Mouse (Mus musculus) MEL (cell line): Measurements from ENCODE around the gene Tnfsf9. TPM values are rescaled to one million over a fixed set of nuclear protein-coding genes. Genes with fewer than 3 reads are reported as not detected.
A peak's percentile ranks its signal among the peaks of the same experiment; 100 is the strongest.

Experiments
- DNase-seq: peaks from one replicate; pipeline ENCODE4 v3.0.0; 2011; ENCODE audit warnings: low read depth, low spot score
- H3K27ac ChIP-seq: 2 replicates; pipeline ENCODE4 v1.5.1; 2012; ENCODE audit warnings: low read depth, mild to moderate bottlenecking, control low read depth, low read length, moderate library complexity; ENCODE audit not compliant: control insufficient read depth
- H3K27me3 ChIP-seq, 2 experiments: fragments of 150-350 bp in 1 of 2; sonication (generic) in 1 of 2; 2 replicates each; pipeline ENCODE4 v1.6.1; 2012; ENCODE audit warnings: low read length in 2 of 2, mild to moderate bottlenecking in 2 of 2, improper control_type of control experiment in 1 of 2, moderate library complexity in 1 of 2; ENCODE audit not compliant: insufficient read depth in 2 of 2, control insufficient read depth in 1 of 2
- H3K36me3 ChIP-seq, 2 experiments: 2 replicates each; pipeline ENCODE4 v1.6.1; 2012 to 2014; ENCODE audit warnings: low read length in 2 of 2, improper control_type of control experiment in 1 of 2, inconsistent platforms in 1 of 2, mild to moderate bottlenecking in 1 of 2; ENCODE audit not compliant: insufficient read depth in 2 of 2, control insufficient read depth in 1 of 2
- H3K4me1 ChIP-seq, 2 experiments: fragments of 150-350 bp in 1 of 2; sonication (generic) in 1 of 2; 2 replicates each; pipeline ENCODE4 v1.6.1; 2012; ENCODE audit warnings: low read length in 2 of 2, improper control_type of control experiment in 1 of 2, mild to moderate bottlenecking in 1 of 2; ENCODE audit not compliant: insufficient read depth in 2 of 2, control insufficient read depth in 1 of 2
- H3K4me3 ChIP-seq, 2 experiments: fragments of 150-350 bp in 1 of 2; sonication (generic) in 1 of 2; 2 replicates each; pipeline ENCODE4 v1.5.1; 2012; ENCODE audit warnings: low read depth in 2 of 2, low read length in 2 of 2, mild to moderate bottlenecking in 2 of 2, moderate library complexity in 2 of 2, control low read depth in 1 of 2, improper control_type of control experiment in 1 of 2; ENCODE audit not compliant: control insufficient read depth in 1 of 2, insufficient read depth in 1 of 2
- H3K79me2 ChIP-seq: 2 replicates; pipeline ENCODE4 v1.6.1; 2012; ENCODE audit warnings: mild to moderate bottlenecking, low read length, moderate library complexity; ENCODE audit not compliant: control insufficient read depth, poor library complexity, insufficient read depth
- H3K9ac ChIP-seq: 2 replicates; pipeline ENCODE4 v1.6.1; 2012; ENCODE audit warnings: low read depth, mild to moderate bottlenecking, control low read depth, low read length, moderate library complexity; ENCODE audit not compliant: control insufficient read depth, poor library complexity, severe bottlenecking
- H3K9me3 ChIP-seq: fragments of 150-350 bp; sonication (generic); replicated peaks from 2 replicates; pipeline ENCODE4 v1.6.1; 2012; ENCODE audit warnings: mild to moderate bottlenecking, low read length, improper control_type of control experiment, moderate library complexity; ENCODE audit not compliant: insufficient read depth
- BHLHE40 ChIP-seq: IDR thresholded peaks from 2 replicates; pipeline ENCODE4 v1.6.1; 2012; ENCODE audit warnings: low read depth, mild to moderate bottlenecking, inconsistent platforms, low read length, improper control_type of control experiment, borderline replicate concordance
- HCFC1 ChIP-seq: IDR thresholded peaks from 2 replicates; pipeline ENCODE4 v1.6.1; 2012; ENCODE audit warnings: low read depth, mild to moderate bottlenecking, inconsistent platforms, low read length, improper control_type of control experiment, moderate library complexity
- MAX ChIP-seq: IDR thresholded peaks from 2 replicates; pipeline ENCODE4 v1.6.1; 2011; ENCODE audit warnings: low read length, improper control_type of control experiment
- MYC ChIP-seq: IDR thresholded peaks from 2 replicates; pipeline ENCODE4 v1.6.1; 2011; ENCODE audit warnings: low read depth, mild to moderate bottlenecking, low read length, improper control_type of control experiment, moderate library complexity
- POLR2AphosphoS5 ChIP-seq: IDR thresholded peaks from 2 replicates; pipeline ENCODE4 v1.6.1; 2012; ENCODE audit warnings: low read depth, borderline replicate concordance, mild to moderate bottlenecking, inconsistent platforms, low read length, moderate library complexity, mixed read lengths
- UBTF ChIP-seq: IDR thresholded peaks from 2 replicates; pipeline ENCODE4 v1.6.1; 2012; ENCODE audit warnings: low read depth, mild to moderate bottlenecking, inconsistent platforms, low read length, improper control_type of control experiment, moderate library complexity, borderline replicate concordance; ENCODE audit not compliant: insufficient read depth
- USF1 ChIP-seq: IDR thresholded peaks from 2 replicates; pipeline ENCODE4 v1.6.1; 2014; ENCODE audit warnings: low read depth, mild to moderate bottlenecking, inconsistent platforms, low read length, improper control_type of control experiment, moderate library complexity
- ZC3H11A ChIP-seq: IDR thresholded peaks from 2 replicates; pipeline ENCODE4 v1.6.1; 2012; ENCODE audit warnings: low read depth, mild to moderate bottlenecking, inconsistent platforms, low read length, improper control_type of control experiment
- ZKSCAN1 ChIP-seq: IDR thresholded peaks from 2 replicates; pipeline ENCODE4 v1.6.1; 2012; ENCODE audit warnings: low read depth, mild to moderate bottlenecking, inconsistent platforms, low read length, improper control_type of control experiment, moderate library complexity
- ZMIZ1 ChIP-seq: IDR thresholded peaks from 2 replicates; pipeline ENCODE4 v1.6.1; 2012; ENCODE audit warnings: low read depth, mild to moderate bottlenecking, inconsistent platforms, low read length, improper control_type of control experiment, moderate library complexity
- polyA plus RNA-seq, 2 experiments: library from polyadenylated mRNA; stranded (reverse) in 1 of 2; unstranded in 1 of 2; fragments of >175 nt in 1 of 2; fragments of >200 nt in 1 of 2; gene quantifications; 2 replicates each; pipeline versions ENCODE4 v1.2.1 to v1.2.4; 2012; ENCODE audit warnings: low replicate concordance in 2 of 2, low read depth in 1 of 2; ENCODE audit not compliant: insufficient read length in 2 of 2, insufficient read depth in 1 of 2, missing spikeins in 1 of 2
- total RNA-seq: library from RNA; depleted of rRNA; stranded (reverse); fragments of 300-350 nt; gene quantifications from 2 replicates; pipeline ENCODE4 v1.2.3, GENCODE M21; 2012

Tnfsf9 gene
- total and polyA plus RNA-seq, 3 experiments: 2.0 to 3.4 TPM; not detected in 1

GRCm38 (mm10) chr17:57062011-57062521, 43.1 kb upstream of the Tnfsf9 start:
- H3K79me2 ChIP-seq: peaks cover 6% of the 10 kb centered on the region
- H3K27me3 ChIP-seq: no peaks in the 10 kb centered on the region
- DNase-seq: no peak
- no peak overlapping the region for H3K27ac ChIP-seq
- TF ChIP-seq USF1: peak; percentile 67
- no peak for TF ChIP-seq ZKSCAN1
- H3K36me3 ChIP-seq: peaks cover 0 to 14% of the 10 kb centered on the region in 2 experiments; a peak in 2 of 4 replicates
- H3K4me1 ChIP-seq: peaks cover 2 to 23% of the 10 kb centered on the region in 2 experiments; a peak in 3 of 4 replicates
- no peak overlapping the region for H3K9ac ChIP-seq
- no peaks in the 10 kb centered on the region for H3K9me3 ChIP-seq
- peak overlapping the region; percentile 37 to 46 for H3K4me3 ChIP-seq

- Histone ChIP-seq H3K9me3 (no peaks in the 10 kb centered on the region), H3K9ac (no peak overlapping the region), H3K27ac (no peak overlapping the region), H3K4me1 (peaks cover 2 to 23% of the 10 kb centered on the region in 2 experiments; a peak in 3 of 4 replicates), H3K79me2 (peaks cover 6% of the 10 kb centered on the region), H3K27me3 (no peaks in the 10 kb centered on the region), H3K4me3 (no peak overlapping the region), H3K36me3 (peaks cover 0 to 16% of the 10 kb centered on the region in 2 experiments; a peak in 2 of 4 replicates)
- no peak for DNase-seq
- TF ChIP-seq POLR2AphosphoS5 (no peak), ZMIZ1 (no peak), MAX (no peak), BHLHE40 (no peak)
These were observed 42.6 kb upstream of the Tnfsf9 start for GRCm38 (mm10) chr17:57062548-57062947.

GRCm38 (mm10) chr17:57063031-57063430, 42.1 kb upstream of the Tnfsf9 start:
- TF ChIP-seq ZC3H11A: no peak
- TF ChIP-seq UBTF: no peak
- no peak for TF ChIP-seq MYC
- TF ChIP-seq HCFC1: no peak
- TF ChIP-seq USF1: no peak
- TF ChIP-seq, all 39 proteins: peak for 0
- Histone ChIP-seq H3K27ac (no peak overlapping the region), H3K36me3 (peaks cover 0 to 16% of the 10 kb centered on the region in 2 experiments; a peak in 2 of 4 replicates), H3K4me1 (peaks cover 2 to 23% of the 10 kb centered on the region in 2 experiments; a peak in 3 of 4 replicates), H3K9me3 (no peaks in the 10 kb centered on the region), H3K9ac (no peak overlapping the region), H3K79me2 (peaks cover 6% of the 10 kb centered on the region), H3K27me3 (no peaks in the 10 kb centered on the region), H3K4me3 (no peak overlapping the region)
- DNase-seq: no peak
